Mouse (Mus musculus): ENCODE results near the gene Ubqlnl. TPM values are rescaled to one million over a fixed set of nuclear protein-coding genes. Genes with fewer than 3 reads are reported as not detected.

Ubqlnl gene
- polyA plus RNA-seq (2021): not detected

DNA sequence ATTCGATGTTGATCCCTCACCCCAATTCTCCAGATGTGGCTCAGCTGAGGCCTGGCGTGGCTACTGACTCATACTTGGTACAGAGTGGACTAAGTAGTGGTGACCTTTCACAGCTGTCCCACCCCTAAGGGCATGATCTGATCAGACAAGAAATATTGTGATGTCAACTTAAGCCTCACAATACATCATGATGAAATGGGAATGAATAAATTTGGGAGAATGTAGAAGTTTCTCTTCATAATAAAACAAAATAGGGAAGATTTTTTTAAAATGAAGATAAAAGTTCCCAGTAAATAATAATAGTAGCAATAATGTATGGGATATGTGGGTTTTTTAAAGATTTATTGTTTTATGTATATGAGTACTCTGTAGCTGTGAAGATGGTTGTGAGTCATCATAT, at the start of gene Ubqlnl:
TSS of gene Ubqlnl (minus strand) at position 101 of the 400 bp plus-strand sequence.
- in situ Hi-C loops (cut with MboI; ENCODE audit: low pct_unique_long_range_greater_than_20kb): no loop called here
- ATAC-seq (no peak), DNase-seq (ENCODE audit: low read depth, low spot score) (no peak)
- POLR2A ChIA-PET: no interaction called here
- no peaks in the 10 kb centered on the region for H3K27me3 ChIP-seq
- no peak for TF ChIP-seq CTCF (IDR thresholded peaks at IDR 0.05)
- CTCF ChIA-PET: no interaction called here

DNA sequence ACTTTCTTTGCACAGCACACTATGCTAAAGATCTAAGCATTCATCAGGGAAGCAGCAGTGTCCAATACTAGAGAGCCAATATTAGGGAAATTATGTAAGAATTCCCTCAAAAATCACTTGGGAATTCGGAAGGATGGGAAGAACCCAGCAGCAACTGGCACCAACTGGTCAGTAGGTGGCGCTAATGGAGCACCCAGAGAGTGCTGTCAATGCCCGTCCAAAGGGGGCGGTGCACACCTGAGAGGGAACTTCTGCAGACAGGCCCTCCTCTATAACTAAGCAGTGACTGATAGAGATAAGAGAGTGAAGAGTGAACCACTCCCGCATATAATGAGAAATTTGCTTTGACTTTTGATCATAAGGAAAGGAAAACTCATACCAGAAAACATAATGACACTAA, 49.5 kb upstream of the Ubqlnl start:
- in situ Hi-C loops (cut with MboI; ENCODE audit: low pct_unique_long_range_greater_than_20kb): loop anchor here (10.0 to 25.0 kb wide), 2 partner anchors 405 to 1312 kb away; partner anchors contain the start of gene Olfr655

DNA sequence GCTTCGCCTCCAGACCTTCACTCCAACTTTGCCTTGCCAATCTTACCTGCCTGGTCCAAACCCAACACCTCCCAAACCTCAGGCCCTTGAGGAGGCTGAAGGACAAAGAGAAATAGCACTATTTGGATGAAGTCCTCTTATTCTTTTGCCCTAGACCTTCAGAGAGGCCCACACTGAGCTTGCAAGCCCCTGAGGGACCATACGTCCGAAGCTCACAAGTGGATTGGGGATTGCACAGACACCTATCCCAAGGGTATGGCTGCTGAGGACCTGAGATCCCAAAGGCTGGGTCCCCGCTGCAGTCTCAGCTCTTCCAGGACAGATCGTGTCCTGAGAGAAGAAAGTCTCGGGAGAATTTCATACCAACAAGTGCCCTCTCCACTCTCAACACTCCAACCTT, 45.5 kb upstream of the Ubqlnl start, which contains the start of gene Olfr649:
TSS of gene Olfr649 (minus strand) at position 101 of the 400 bp plus-strand sequence.
- H3K27me3 ChIP-seq: peaks cover 12% of the 10 kb centered on the region
- ATAC-seq (no peak), DNase-seq (ENCODE audit: low read depth, low spot score) (no peak)
- CTCF ChIA-PET: interaction anchor here (0.8 kb wide), 1 partner anchor 29 kb away, joined by 3 read pairs; no protein-coding TSS in a partner anchor
- in situ Hi-C loops (cut with MboI; ENCODE audit: low pct_unique_long_range_greater_than_20kb): no loop called here
- POLR2A ChIA-PET: no interaction called here
- no peak for TF ChIP-seq CTCF (IDR thresholded peaks at IDR 0.05)

More for the DNA sequence above, 49.5 kb upstream of the Ubqlnl start:
- ATAC-seq (peak; percentile 91), DNase-seq (ENCODE audit: low read depth, low spot score) (peak; percentile 4)
- H3K27me3 ChIP-seq: peaks cover 4% of the 10 kb centered on the region
- CTCF ChIA-PET: no interaction called here
- peak; percentile 96 for TF ChIP-seq CTCF (IDR thresholded peaks at IDR 0.05)
- POLR2A ChIA-PET: no interaction called here

DNA sequence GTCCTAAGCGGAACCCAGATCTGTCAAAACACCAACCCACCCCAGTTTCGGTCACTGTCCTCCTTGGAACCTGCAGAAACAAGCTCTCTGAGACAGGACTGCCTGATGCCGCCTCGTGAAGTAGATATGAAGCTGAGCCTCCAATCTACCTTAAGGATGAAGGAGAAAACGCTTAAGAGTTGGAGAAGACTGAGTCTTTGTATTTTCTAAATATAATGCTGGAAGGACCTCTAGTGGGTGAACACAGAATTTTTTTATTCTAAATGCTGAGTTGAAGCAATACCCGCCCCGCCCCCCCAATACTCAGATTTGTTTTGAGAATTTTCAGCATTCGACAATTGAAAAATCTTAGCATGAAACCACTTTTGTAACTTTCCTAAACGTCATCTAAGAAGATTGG, 40.9 kb upstream of the Ubqlnl start:
- ChIA-PET CTCF (no interaction called here), POLR2A (no interaction called here)
- DNase-seq (ENCODE audit: low read depth, low spot score) (no peak), ATAC-seq (no peak)
- no peak for TF ChIP-seq CTCF (IDR thresholded peaks at IDR 0.05)
- H3K27me3 ChIP-seq: peaks cover 9% of the 10 kb centered on the region
- in situ Hi-C loops (cut with MboI; ENCODE audit: low pct_unique_long_range_greater_than_20kb): no loop called here

DNA sequence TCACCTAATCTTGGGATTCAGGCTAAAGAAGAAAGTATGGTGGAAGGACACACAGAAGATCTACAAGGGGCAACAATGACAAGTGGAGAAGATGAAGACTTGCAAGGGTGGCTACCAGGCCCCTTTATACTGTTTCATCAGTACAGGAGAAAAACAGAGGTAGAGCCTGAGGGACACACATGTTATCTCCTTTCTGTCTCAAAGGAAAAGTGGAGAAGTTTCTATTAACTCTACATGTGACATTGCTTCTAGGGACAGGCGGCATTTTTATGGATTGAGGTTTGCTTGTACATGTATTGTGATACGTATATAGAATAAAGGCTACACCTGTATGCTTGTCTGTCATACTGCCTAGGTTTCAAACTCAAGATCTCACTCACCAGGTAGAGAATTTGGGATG, 32.9 kb upstream of the Ubqlnl start, which contains the start of gene Olfr648:
TSS of gene Olfr648 (minus strand) at position 101 of the 400 bp plus-strand sequence.
- CTCF ChIA-PET: no interaction called here
- POLR2A ChIA-PET: no interaction called here

DNA sequence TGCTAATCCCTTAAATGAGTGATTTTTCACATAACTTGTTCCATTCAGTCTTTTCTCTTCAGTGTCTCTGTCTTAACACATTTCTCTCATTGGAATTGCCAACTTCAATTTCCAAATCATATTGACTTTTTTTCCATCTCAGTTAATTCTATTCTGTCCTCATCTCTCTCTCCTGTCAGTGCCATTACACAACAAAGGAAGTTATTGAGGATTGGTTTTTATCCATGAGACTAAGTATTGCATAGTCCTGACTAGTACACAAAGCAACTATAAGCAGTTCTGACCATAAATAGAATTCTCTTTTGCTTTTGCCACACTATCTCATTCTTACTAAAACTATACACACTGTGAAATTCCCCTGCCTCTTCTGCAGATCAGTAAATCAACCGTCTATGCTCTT, 28.7 kb upstream of the Ubqlnl start:
- DNase-seq (ENCODE audit: low read depth, low spot score): no peak
- no peak for ATAC-seq
- ChIA-PET CTCF (no interaction called here), POLR2A (no interaction called here)
- TF ChIP-seq CTCF (IDR thresholded peaks at IDR 0.05): no peak
- peaks cover 10% of the 10 kb centered on the region for H3K27me3 ChIP-seq
- in situ Hi-C loops (cut with MboI; ENCODE audit: low pct_unique_long_range_greater_than_20kb): no loop called here

More for the DNA sequence above, 32.9 kb upstream of the Ubqlnl start, which contains the start of gene Olfr648:
- TF ChIP-seq CTCF (IDR thresholded peaks at IDR 0.05): no peak
- ATAC-seq (no peak), DNase-seq (ENCODE audit: low read depth, low spot score) (no peak)
- in situ Hi-C loops (cut with MboI; ENCODE audit: low pct_unique_long_range_greater_than_20kb): no loop called here
- H3K27me3 ChIP-seq: peaks cover 5% of the 10 kb centered on the region

DNA sequence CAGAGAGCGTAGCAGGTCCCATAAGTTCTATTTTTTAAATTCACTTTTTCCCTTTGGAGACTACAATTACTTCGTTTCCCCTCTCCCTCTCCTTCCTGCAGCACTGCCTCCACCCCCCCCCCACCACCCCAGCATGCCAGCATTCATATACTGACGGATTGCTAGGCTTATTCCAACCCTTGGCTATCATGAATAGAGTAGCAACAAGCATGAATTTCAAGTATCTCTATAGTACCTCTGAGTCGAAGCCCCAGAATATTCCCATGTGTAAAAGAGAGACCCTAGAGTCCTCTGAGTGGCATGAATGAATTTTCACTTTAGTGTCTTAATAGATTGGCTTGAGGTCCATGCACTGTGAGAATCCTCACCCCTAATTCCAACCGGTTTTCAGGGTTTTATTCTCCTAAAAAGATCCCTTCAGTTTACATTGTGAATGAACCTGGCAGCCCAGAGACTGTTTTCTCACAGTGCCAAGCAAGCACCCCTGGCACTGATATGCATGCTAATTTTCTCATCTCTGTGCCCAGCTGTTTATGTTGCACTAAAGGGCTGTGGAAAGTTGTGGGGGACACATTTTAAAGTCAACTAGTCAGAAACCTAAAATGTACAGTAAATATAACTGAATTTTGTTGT, 28.2 kb upstream of the Ubqlnl start:
- DNase-seq (ENCODE audit: low read depth, low spot score) (no peak), ATAC-seq (no peak)
- in situ Hi-C loops (cut with MboI; ENCODE audit: low pct_unique_long_range_greater_than_20kb): no loop called here
- CTCF ChIA-PET: no interaction called here
- POLR2A ChIA-PET: no interaction called here
- TF ChIP-seq CTCF (IDR thresholded peaks at IDR 0.05): no peak
- peaks cover 13% of the 10 kb centered on the region for H3K27me3 ChIP-seq

DNA sequence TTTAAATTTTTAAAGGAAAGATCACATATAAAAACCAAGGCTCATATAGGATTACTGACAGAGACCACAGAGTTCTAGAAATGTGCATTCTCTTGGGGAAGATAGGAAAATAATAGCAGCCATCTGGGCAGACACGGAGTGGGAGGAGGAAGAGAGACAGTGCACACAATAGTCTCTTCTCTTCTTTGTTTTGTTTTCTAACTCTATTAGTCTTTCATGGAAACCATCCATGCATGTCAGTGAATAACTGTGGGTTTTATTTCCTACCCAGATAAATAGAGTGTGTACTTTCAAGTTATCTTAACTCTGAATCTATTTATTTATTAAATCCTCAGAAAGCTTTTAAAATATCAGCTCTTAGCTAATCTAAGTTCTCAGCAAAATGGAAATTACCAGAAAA, 24.7 kb upstream of the Ubqlnl start:
- in situ Hi-C loops (cut with MboI; ENCODE audit: low pct_unique_long_range_greater_than_20kb): no loop called here
- TF ChIP-seq CTCF (IDR thresholded peaks at IDR 0.05): no peak
- DNase-seq (ENCODE audit: low read depth, low spot score) (no peak), ATAC-seq (no peak)
- ChIA-PET POLR2A (no interaction called here), CTCF (no interaction called here)
- peaks cover 13% of the 10 kb centered on the region for H3K27me3 ChIP-seq

DNA sequence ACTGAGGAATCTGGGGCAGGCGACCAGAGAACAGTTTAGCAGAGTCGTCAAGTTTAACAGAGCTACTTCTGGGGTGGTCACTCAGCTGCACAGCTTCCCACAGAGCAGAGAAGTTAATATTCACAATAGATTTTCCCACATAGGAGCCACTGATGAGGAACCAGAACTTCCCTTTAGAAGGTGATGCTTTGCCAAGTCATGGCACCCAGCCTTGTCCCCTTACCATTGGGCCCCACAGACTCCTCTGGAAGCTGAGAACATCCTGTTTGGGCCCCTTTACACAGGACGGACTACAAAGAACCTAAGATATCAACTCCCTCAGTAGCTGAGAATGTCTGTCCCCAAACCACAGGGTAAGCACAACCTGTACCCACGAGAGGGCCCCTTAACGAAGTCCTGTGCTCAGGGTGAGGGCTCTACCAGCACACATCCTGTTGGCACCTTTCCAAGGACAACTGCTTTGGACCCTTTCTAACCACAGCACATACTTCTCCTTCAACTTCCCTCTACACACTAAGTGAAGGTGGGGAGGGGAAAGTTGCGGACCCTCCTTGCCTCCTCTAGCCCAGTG, 19.4 kb upstream of the Ubqlnl start:
- no peak for TF ChIP-seq CTCF (IDR thresholded peaks at IDR 0.05)
- DNase-seq (ENCODE audit: low read depth, low spot score): no peak
- in situ Hi-C loops (cut with MboI; ENCODE audit: low pct_unique_long_range_greater_than_20kb): no loop called here
- ATAC-seq: no peak
- ChIA-PET CTCF (no interaction called here), POLR2A (no interaction called here)
- H3K27me3 ChIP-seq: peaks cover 3% of the 10 kb centered on the region

DNA sequence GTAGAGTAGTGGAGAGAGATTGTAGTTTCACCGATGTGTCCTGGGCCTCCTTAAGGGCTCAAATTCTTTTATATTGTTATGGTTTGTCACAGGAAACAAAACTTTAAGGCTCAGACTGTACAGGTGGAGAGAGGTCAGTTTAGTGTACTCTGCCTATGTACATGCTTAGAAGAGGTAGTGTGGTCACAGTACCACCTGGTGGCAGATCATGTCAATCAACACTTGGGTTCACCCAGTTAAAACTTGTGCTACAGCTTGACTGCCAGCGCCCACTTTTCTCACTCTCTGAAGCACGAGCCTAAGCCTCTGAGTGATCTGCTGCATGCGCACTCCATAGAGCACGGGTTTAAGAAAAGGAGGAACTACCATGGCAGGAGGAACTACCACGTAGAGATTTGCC, 16.7 kb upstream of the Ubqlnl start:
- no peak for TF ChIP-seq CTCF (IDR thresholded peaks at IDR 0.05)
- CTCF ChIA-PET: no interaction called here
- in situ Hi-C loops (cut with MboI; ENCODE audit: low pct_unique_long_range_greater_than_20kb): no loop called here
- no peaks in the 10 kb centered on the region for H3K27me3 ChIP-seq
- POLR2A ChIA-PET: no interaction called here
- DNase-seq (ENCODE audit: low read depth, low spot score) (no peak), ATAC-seq (no peak)

DNA sequence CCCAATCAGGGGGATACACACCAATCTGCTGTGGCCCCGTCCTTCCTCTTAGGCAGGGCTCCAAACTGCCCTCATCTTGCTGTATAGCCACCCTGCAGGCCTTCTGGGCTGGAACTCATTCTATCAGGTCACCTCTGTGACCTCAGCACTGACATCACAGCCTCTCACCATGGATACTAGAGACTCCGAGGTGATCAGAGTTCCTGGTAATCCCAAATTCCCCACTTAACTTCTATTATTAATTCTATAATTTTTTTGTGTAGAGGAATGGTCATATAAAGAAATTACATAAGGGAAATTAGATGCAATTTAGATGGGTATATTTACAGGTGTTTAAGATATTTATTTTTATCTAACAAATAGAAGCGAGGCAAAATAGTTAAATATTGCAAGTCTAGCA, 7.2 kb downstream of the Ubqlnl start, which contains the start of gene Ubqln3:
TSS of gene Ubqln3 (minus strand) at position 101 of the 400 bp plus-strand sequence.
- TF ChIP-seq CTCF (IDR thresholded peaks at IDR 0.05): no peak
- no peak for ATAC-seq
- DNase-seq (ENCODE audit: low read depth, low spot score): no peak
- POLR2A ChIA-PET: no interaction called here
- H3K27me3 ChIP-seq: no peaks in the 10 kb centered on the region
- CTCF ChIA-PET: no interaction called here
- in situ Hi-C loops (cut with MboI; ENCODE audit: low pct_unique_long_range_greater_than_20kb): no loop called here
